Mouse (Mus musculus): ENCODE measurements at regions not wholly inside any gene's neighbourhood (a gene's known extent, or its start where the extent isn't known, plus 50 kb on each side); places are given as distances from the start of the nearest gene placed in this dataset.

DNA sequence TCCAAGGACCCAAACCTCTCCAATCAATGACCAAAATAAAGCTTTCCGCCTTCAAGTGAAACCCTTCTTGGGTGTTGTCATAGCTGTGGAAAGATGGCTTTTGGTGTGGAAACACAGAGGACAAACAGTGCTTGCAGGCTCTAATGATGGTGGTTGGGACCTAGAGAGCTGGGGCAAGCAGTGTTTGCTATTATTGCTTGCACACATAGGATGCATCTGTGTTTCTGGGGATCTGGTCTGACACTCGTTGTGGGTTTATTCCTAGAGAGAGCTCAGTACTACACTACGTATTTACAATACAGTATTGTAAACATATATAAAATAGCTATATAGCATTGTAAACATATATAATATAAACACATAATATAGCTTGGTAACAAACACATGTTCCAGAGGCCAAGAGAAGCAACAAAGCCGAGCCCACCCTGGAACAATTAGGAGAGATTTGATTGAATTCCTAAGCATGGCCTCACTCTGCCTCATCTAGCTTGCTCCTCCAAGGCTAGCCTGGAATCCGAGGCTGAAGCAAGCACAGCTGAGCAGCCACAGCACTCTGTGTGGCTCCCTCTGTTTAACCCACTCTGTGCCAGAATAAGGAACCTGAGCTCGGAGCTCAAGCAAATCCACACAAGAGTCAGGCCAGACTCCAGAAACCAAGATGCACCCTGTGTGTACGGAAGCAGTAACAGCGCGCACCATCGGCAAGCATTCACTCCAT lies 200.7 kb upstream of the Lrig3 start:
- Histone ChIP-seq H3K9ac (ENCODE audit: low read length) (no peak overlapping the region), H3K4me1 (replicated peaks; ENCODE audit: control insufficient read depth, insufficient read depth, low read length) (peaks cover 5% of the 10 kb centered on the region; the same call in 1 of the 2 replicates), H3K27ac (ENCODE audit: low read depth) (peak overlapping the region; percentile 40), H3K9me3 (ENCODE audit: control insufficient read depth, low read length) (0 out of 2 replicates have a peak, but pooled peaks cover 5% of the 10 kb centered on the region), H3K27me3 (replicated peaks; ENCODE audit: control insufficient read depth, insufficient read depth, low read length) (no peaks in the 10 kb centered on the region), H3K4me3 (ENCODE audit: low read depth, low read length) (no peak overlapping the region), H3K4me2 (ENCODE audit: low read length) (no peak overlapping the region), H3K36me3 (ENCODE audit: control insufficient read depth, insufficient read depth, low read length) (no peaks in the 10 kb centered on the region)
- no peak for ATAC-seq (replicated peaks; ENCODE audit: low FRiP score, low TSS enrichment, low read depth)
- 67% methylated on average over 10 of the region's 10 CpGs for WGBS
- no peak for DNase-seq (ENCODE audit: low spot score)

DNA sequence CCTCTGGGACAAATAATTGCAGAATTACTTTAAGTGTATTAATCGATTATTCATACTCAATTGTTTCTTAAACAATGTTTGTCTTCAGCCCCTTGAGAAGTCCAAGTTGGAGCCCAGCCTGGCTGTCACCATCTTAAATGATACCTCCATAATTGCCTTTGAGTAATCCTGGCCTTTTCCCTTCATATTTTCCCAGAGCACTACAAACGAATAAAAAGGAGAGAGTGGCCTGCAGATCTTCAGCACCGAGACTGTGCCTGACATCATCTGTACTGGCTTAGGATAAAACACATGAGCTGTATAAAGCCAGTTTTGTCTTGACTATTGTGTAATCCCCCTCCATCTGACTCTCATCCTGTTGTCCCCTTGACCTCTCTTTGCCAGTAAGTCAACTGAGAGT lies 197.7 kb upstream of the Lrig3 start:
- Histone ChIP-seq H3K27ac (ENCODE audit: low read depth) (no peak overlapping the region), H3K9me3 (ENCODE audit: control insufficient read depth, low read length) (no peaks in the 10 kb centered on the region), H3K4me1 (replicated peaks; ENCODE audit: control insufficient read depth, insufficient read depth, low read length) (peaks cover 5% of the 10 kb centered on the region; the same call in 1 of the 2 replicates), H3K36me3 (ENCODE audit: control insufficient read depth, insufficient read depth, low read length) (no peaks in the 10 kb centered on the region), H3K4me3 (ENCODE audit: low read depth, low read length) (no peak overlapping the region), H3K4me2 (ENCODE audit: low read length) (no peak overlapping the region), H3K9ac (ENCODE audit: low read length) (no peak overlapping the region), H3K27me3 (replicated peaks; ENCODE audit: control insufficient read depth, insufficient read depth, low read length) (no peaks in the 10 kb centered on the region)
- no peak for DNase-seq (ENCODE audit: low spot score)
- no peak for ATAC-seq (replicated peaks; ENCODE audit: low FRiP score, low TSS enrichment, low read depth)
- WGBS: 57% methylated on average over 3 of the region's 3 CpGs

DNA sequence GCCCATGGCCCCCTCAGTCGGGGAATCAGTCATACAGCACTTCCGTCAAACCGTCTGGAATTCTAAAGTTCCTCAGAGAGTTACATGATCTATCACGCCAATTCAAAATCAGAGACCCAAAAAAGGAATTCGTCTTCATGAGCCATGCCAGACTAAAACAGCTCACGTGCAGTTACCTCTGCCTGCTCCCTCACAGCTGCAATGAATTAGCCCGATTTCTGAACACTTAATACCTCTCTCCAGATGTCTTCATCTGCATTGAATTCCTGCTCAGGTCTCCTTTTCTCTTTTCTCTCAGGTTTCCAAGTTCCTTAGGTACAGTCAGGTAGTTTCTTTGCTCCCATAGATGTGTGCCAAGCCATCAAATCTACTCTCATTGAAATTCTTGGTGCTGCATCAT lies 192.4 kb upstream of the Lrig3 start:
- no peak for ATAC-seq (replicated peaks; ENCODE audit: low FRiP score, low TSS enrichment, low read depth)
- WGBS: 69% methylated on average over 7 of the region's 7 CpGs
- H3K4me3 ChIP-seq (ENCODE audit: low read depth, low read length): no peak overlapping the region
- H3K9me3 ChIP-seq (ENCODE audit: control insufficient read depth, low read length): no peaks in the 10 kb centered on the region
- H3K27me3 ChIP-seq (replicated peaks; ENCODE audit: control insufficient read depth, insufficient read depth, low read length): no peaks in the 10 kb centered on the region
- H3K36me3 ChIP-seq (ENCODE audit: control insufficient read depth, insufficient read depth, low read length): no peaks in the 10 kb centered on the region
- H3K4me2 ChIP-seq (ENCODE audit: low read length): no peak overlapping the region
- H3K27ac ChIP-seq (ENCODE audit: low read depth): no peak overlapping the region
- no peaks in the 10 kb centered on the region for H3K4me1 ChIP-seq (replicated peaks; ENCODE audit: control insufficient read depth, insufficient read depth, low read length)
- no peak overlapping the region for H3K9ac ChIP-seq (ENCODE audit: low read length)
- no peak for DNase-seq (ENCODE audit: low spot score)

DNA sequence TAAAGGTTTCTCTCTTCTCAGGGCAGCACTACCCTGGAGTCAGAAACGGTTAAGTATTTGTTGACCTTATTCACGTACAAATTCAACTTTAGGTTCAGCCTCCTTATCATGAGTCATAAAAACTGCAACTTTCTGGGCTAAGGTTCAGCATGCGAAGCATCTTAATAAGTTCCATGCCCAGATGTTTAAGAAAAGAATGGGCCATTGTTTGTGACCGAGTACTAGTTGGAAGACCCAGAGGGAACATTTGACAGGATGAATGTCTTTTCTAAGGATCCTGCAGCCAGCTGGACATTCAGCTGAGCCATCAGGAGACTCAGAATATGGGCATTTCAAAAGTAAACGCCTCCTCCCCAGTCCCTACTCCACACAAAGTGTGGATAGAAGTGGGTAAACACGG lies 183.5 kb upstream of the Lrig3 start:
- Histone ChIP-seq H3K36me3 (ENCODE audit: control insufficient read depth, insufficient read depth, low read length) (no peaks in the 10 kb centered on the region), H3K27me3 (replicated peaks; ENCODE audit: control insufficient read depth, insufficient read depth, low read length) (no peaks in the 10 kb centered on the region), H3K4me1 (replicated peaks; ENCODE audit: control insufficient read depth, insufficient read depth, low read length) (peaks cover 19% of the 10 kb centered on the region), H3K27ac (ENCODE audit: low read depth) (no peak overlapping the region), H3K9me3 (ENCODE audit: control insufficient read depth, low read length) (no peaks in the 10 kb centered on the region), H3K9ac (ENCODE audit: low read length) (no peak overlapping the region), H3K4me2 (ENCODE audit: low read length) (no peak overlapping the region), H3K4me3 (ENCODE audit: low read depth, low read length) (no peak overlapping the region)
- no peak for ATAC-seq (replicated peaks; ENCODE audit: low FRiP score, low TSS enrichment, low read depth)
- 30% methylated on average over 6 of the region's 6 CpGs for WGBS
- DNase-seq (ENCODE audit: low spot score): no peak

- Histone ChIP-seq H3K27me3 (replicated peaks; ENCODE audit: control insufficient read depth, insufficient read depth, low read length) (no peaks in the 10 kb centered on the region), H3K27ac (ENCODE audit: low read depth) (peak overlapping the region; percentile 88; the same call in 1 of the 2 replicates), H3K4me3 (ENCODE audit: low read depth, low read length) (no peak overlapping the region), H3K9ac (ENCODE audit: low read length) (no peak overlapping the region), H3K9me3 (ENCODE audit: control insufficient read depth, low read length) (no peaks in the 10 kb centered on the region), H3K36me3 (ENCODE audit: control insufficient read depth, insufficient read depth, low read length) (no peaks in the 10 kb centered on the region), H3K4me1 (replicated peaks; ENCODE audit: control insufficient read depth, insufficient read depth, low read length) (peaks cover 26% of the 10 kb centered on the region), H3K4me2 (ENCODE audit: low read length) (peak overlapping the region; percentile 51)
- ATAC-seq (replicated peaks; ENCODE audit: low FRiP score, low TSS enrichment, low read depth) (no peak), DNase-seq (ENCODE audit: low spot score) (no peak)
- WGBS: 14% methylated on average over 2 of the region's 2 CpGs
Measured at GRCm38 (mm10) chr10:125784896-125785295, 181.1 kb upstream of the Lrig3 start.

DNA sequence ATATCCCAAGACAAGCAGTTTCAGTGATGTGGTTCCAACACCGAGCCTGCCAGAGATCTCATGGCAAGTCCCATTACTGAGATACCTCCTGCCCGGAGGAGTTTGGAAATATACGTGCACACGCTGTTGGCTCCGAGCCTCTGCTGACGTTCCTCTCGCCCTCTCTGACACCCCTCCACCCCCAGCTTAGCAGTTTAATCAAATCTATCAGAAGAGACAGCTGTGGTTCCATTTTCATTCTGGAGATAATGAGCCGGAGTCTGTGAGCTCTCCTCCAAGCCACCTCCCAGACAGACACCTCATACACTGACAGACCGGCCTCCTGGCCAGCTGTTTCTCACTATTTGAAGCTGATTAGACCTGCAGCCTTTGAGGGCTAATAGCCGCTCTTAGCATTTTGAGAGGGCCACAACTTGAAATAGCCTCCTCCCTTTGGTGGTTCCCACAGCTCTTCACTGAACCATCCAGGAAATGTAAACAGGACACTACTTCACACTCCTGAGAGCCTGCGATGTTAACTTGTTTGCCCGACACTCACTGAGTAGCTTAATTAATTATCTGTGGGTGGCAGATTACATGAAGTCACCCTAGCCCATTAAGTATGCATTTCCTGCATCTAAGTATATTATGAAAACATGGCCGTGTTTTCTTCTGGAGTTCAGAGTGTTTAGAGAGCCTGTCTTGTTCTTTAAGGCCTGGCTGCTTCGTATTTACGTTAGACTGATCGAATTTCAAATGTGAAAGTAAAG lies 180.3 kb upstream of the Lrig3 start:
- Histone ChIP-seq H3K9ac (ENCODE audit: low read length) (peak overlapping the region; percentile 22; the same call in 1 of the 2 replicates), H3K4me3 (ENCODE audit: low read depth, low read length) (no peak overlapping the region), H3K27me3 (replicated peaks; ENCODE audit: control insufficient read depth, insufficient read depth, low read length) (no peaks in the 10 kb centered on the region), H3K4me2 (ENCODE audit: low read length) (peak overlapping the region; percentile 51), H3K9me3 (ENCODE audit: control insufficient read depth, low read length) (no peaks in the 10 kb centered on the region), H3K36me3 (ENCODE audit: control insufficient read depth, insufficient read depth, low read length) (no peaks in the 10 kb centered on the region), H3K27ac (ENCODE audit: low read depth) (peak overlapping the region; percentile 88), H3K4me1 (replicated peaks; ENCODE audit: control insufficient read depth, insufficient read depth, low read length) (peaks cover 26% of the 10 kb centered on the region)
- peak; percentile 62 for DNase-seq (ENCODE audit: low spot score)
- ATAC-seq (replicated peaks; ENCODE audit: low FRiP score, low TSS enrichment, low read depth): peak; percentile 26; the same call in 1 of the 2 replicates
- WGBS: 18% methylated on average over 16 of the region's 16 CpGs

GRCm38 (mm10) chr10:125786197-125786879 lies 179.6 kb upstream of the Lrig3 start:
- Histone ChIP-seq H3K27ac (ENCODE audit: low read depth) (peak overlapping the region; percentile 88), H3K36me3 (ENCODE audit: control insufficient read depth, insufficient read depth, low read length) (no peaks in the 10 kb centered on the region), H3K4me2 (ENCODE audit: low read length) (peak overlapping the region; percentile 51), H3K9ac (ENCODE audit: low read length) (peak overlapping the region; percentile 32; the same call in 1 of the 2 replicates), H3K4me1 (replicated peaks; ENCODE audit: control insufficient read depth, insufficient read depth, low read length) (peaks cover 26% of the 10 kb centered on the region), H3K27me3 (replicated peaks; ENCODE audit: control insufficient read depth, insufficient read depth, low read length) (no peaks in the 10 kb centered on the region), H3K4me3 (ENCODE audit: low read depth, low read length) (peak overlapping the region; percentile 12; the same call in 1 of the 2 replicates), H3K9me3 (ENCODE audit: control insufficient read depth, low read length) (no peaks in the 10 kb centered on the region)
- WGBS: 10% methylated on average over 10 of the region's 10 CpGs
- peak; percentile 70 for DNase-seq (ENCODE audit: low spot score)
- ATAC-seq (replicated peaks; ENCODE audit: low FRiP score, low TSS enrichment, low read depth): peak; percentile 18; the same call in 1 of the 2 replicates

DNA sequence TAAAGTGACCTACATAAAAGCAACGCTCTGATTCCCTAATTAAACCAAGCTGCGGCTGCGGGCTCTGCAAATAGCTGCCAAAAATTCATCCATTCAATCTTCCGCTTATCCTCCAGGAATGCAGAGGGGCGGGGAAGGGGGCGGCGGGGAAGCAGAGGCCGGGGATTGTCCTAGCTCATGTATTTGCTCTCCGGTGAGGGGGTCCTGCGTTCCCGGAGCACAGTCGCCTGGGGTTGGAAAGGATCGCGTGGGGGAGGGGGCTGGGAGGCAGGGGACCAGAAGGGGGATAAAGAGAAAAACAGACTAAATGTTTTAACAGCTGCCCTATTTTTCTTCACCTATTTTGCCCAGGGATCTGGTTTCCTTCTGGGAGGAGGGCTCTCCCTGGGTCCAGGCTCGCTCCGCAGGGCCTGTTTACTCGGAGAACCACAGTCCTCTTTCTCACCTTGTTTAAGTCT lies 179.1 kb upstream of the Lrig3 start:
- Histone ChIP-seq H3K9me3 (ENCODE audit: control insufficient read depth, low read length) (no peaks in the 10 kb centered on the region), H3K4me1 (replicated peaks; ENCODE audit: control insufficient read depth, insufficient read depth, low read length) (peaks cover 26% of the 10 kb centered on the region), H3K27ac (ENCODE audit: low read depth) (peak overlapping the region; percentile 88), H3K27me3 (replicated peaks; ENCODE audit: control insufficient read depth, insufficient read depth, low read length) (no peaks in the 10 kb centered on the region), H3K36me3 (ENCODE audit: control insufficient read depth, insufficient read depth, low read length) (no peaks in the 10 kb centered on the region), H3K4me2 (ENCODE audit: low read length) (peak overlapping the region; percentile 51), H3K4me3 (ENCODE audit: low read depth, low read length) (peak overlapping the region; percentile 12; the same call in 1 of the 2 replicates), H3K9ac (ENCODE audit: low read length) (peak overlapping the region; percentile 32)
- peak; percentile 71 for DNase-seq (ENCODE audit: low spot score)
- peak; percentile 63; the same call in 1 of the 2 replicates for ATAC-seq (replicated peaks; ENCODE audit: low FRiP score, low TSS enrichment, low read depth)
- WGBS: 4% methylated on average over 17 of the region's 17 CpGs
